ENCODE assay signal across 9 mouse cellular contexts in the genomic region with DNA sequence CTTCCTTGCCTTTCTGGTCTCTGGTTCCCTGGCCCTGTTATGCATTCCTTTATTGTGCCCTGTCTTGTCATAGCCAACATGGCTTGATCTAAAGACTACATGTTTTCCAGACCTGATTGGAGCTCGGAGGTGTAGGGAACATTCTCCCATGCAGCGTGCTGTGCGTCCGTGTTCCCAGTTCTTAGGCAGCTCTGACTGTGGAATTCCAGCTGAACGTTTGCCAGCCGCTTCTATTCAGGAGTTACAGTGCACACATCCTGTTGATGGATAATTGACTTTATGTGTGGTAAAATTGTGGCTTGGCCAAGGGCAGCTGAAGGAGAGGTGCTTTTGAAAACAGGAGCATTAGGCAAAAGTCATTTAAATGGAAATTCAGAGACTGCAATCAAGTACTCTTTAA. TPM values are rescaled to one million over a fixed set of nuclear protein-coding genes. Genes with fewer than 3 reads are reported as not detected.
DNase-seq lines count a peak whose midpoint lies in the region; ATAC-seq lines count a peak whose summit lies in the region.
"Had no signal": no experiment of that assay in that cellular context is flagged by ENCODE, and none has a peak within 500 bp of the region (broad histone marks: within the 10 kb centered on the region; RNA-seq: fewer than 3 reads in every experiment).

No protein-coding gene starts in this region.

- H3K9ac ChIP-seq in embryonic facial prominence, embryonic 14.5 days (ENCODE audit: low read depth, low read length) = no peak overlapping the region
- peak overlapping the region; percentile 42; the same call in 1 of the 2 replicates for H3K9ac ChIP-seq in heart, embryonic 16.5 days (ENCODE audit: low read length)

- 35% methylated on average over 6 of the region's 6 CpGs for WGBS in embryonic facial prominence, embryonic 14.5 days
- WGBS in heart, embryonic 16.5 days = 23% methylated on average over 6 of the region's 6 CpGs

- H3K4me3 ChIP-seq in embryonic facial prominence, embryonic 14.5 days (ENCODE audit: low read depth, low read length) = no peak overlapping the region
- H3K4me3 ChIP-seq in heart, embryonic 16.5 days (ENCODE audit: low read length) = no peak overlapping the region

- H3K4me2 ChIP-seq in embryonic facial prominence, embryonic 14.5 days (ENCODE audit: low read depth, low read length) = no peak overlapping the region
- peak overlapping the region; percentile 32 for H3K4me2 ChIP-seq in heart, embryonic 16.5 days (ENCODE audit: low read depth, low read length)
- H3K4me2 ChIP-seq: liver, embryonic 11.5 days had no signal

- H3K36me3 ChIP-seq in embryonic facial prominence, embryonic 14.5 days (ENCODE audit: control insufficient read depth, insufficient read depth, low read length) = no peaks in the 10 kb centered on the region
- no peaks in the 10 kb centered on the region for H3K36me3 ChIP-seq in heart, embryonic 16.5 days (ENCODE audit: control insufficient read depth, insufficient read depth)

- DNase-seq in left cerebral cortex, postnatal 4 days = peak; percentile 21
- no peak for DNase-seq in left cerebral cortex, adult 8-10 months (ENCODE audit: low spot score in 2 of 2)
- peak; percentile 60 for DNase-seq in embryonic facial prominence, embryonic 14.5 days (ENCODE audit: low spot score)
- DNase-seq in kidney, postnatal 14 days = peak; percentile 78
- DNase-seq in retina, embryonic 14.5 days (ENCODE audit: low spot score) = no peak
- DNase-seq in frontal cortex, postnatal 14 days (ENCODE audit: low spot score in 2 of 2) = no peak

- H3K27me3 ChIP-seq in embryonic facial prominence, embryonic 14.5 days (replicated peaks; ENCODE audit: control insufficient read depth, insufficient read depth, low read length) = no peaks in the 10 kb centered on the region
- no peaks in the 10 kb centered on the region for H3K27me3 ChIP-seq in heart, embryonic 16.5 days (ENCODE audit: control insufficient read depth, insufficient read depth, low read length)

- H3K9me3 ChIP-seq in embryonic facial prominence, embryonic 14.5 days (ENCODE audit: control insufficient read depth, low read length) = no peaks in the 10 kb centered on the region
- H3K9me3 ChIP-seq in heart, embryonic 16.5 days (replicated peaks; ENCODE audit: control insufficient read depth, low read length) = no peaks in the 10 kb centered on the region

- ATAC-seq in embryonic facial prominence, embryonic 14.5 days (ENCODE audit: low read depth) = no peak
- peak; percentile 74 for ATAC-seq in heart, embryonic 16.5 days (replicated peaks; ENCODE audit: extremely low read depth, insufficient read depth, low FRiP score)

- no peaks in the 10 kb centered on the region for H3K4me1 ChIP-seq in embryonic facial prominence, embryonic 14.5 days (ENCODE audit: control insufficient read depth, insufficient read depth, low read length)
- H3K4me1 ChIP-seq in heart, embryonic 16.5 days (ENCODE audit: control insufficient read depth, insufficient read depth, low read length) = peaks cover 32% of the 10 kb centered on the region

- H3K27ac ChIP-seq in embryonic facial prominence, embryonic 14.5 days (replicated peaks; ENCODE audit: low read depth, low read length) = 0 out of 2 replicates have a peak overlapping the region, but pooled peaks have one; percentile 1
- H3K27ac ChIP-seq in heart, embryonic 16.5 days (ENCODE audit: low read length) = peak overlapping the region; percentile 92

- intact Hi-C loops in left cerebral cortex, postnatal 4 days (cut with DNase I) = no loop called here

RNA-seq across cellular contexts. Expression of a gene that starts 36.9 kb away (rescaled TPM):
- total RNA-seq in left cerebral cortex, postnatal 4 days (2021) = under 1 TPM; 0.28 to 0.54 TPM
- under 1 TPM; 0.20 to 0.57 (median 0.48) TPM for total RNA-seq in left cerebral cortex, adult 8-10 months (2022)
- 0.29 TPM in 1 of 2 replicates, not detected in the other for polyA plus RNA-seq in embryonic facial prominence, embryonic 14.5 days (2014; fragmentation: Nextera tagmentation; extraction: Ambion mirVana)
- not detected in 2 replicates for polyA plus RNA-seq in heart, embryonic 16.5 days (2015; fragmentation: Nextera tagmentation; extraction: Ambion mirVana)
- polyA plus RNA-seq: embryonic facial prominence, embryonic 11.5 days; liver, embryonic 11.5 days had no signal

Comparison
In these comparisons a context has a peak if more than half of its experiments do, and no peak if none do; other contexts are left out.
1. DNase-seq: peak in left cerebral cortex, postnatal 4 days (single experiment), embryonic facial prominence, embryonic 14.5 days (single experiment) and kidney, postnatal 14 days (single experiment); none in left cerebral cortex, adult 8-10 months (0 of 2), retina, embryonic 14.5 days (single experiment) and frontal cortex, postnatal 14 days (0 of 2).